Mouse (Mus musculus): ENCODE data around the gene Nrm.

Nrm gene

DNA sequence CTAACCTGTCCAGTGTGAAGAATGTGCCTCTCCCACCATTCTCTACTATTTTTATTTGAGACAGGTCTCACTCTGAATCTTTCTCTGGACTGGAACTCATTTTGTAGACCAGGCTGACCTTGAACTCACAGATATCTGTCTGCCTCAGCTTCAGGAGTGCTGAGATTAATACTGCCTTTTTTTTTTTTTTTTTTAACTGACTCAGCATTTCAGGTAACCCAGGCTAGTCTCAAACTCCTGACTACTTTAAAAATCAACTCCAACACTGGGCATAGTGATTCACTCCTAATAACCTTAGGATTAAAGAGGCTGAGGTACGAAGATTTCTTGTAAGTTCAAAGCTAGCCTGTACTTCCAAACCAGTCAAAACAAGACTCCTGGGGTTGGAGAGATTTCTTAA is 44.5 kb downstream of the Nrm start:
- no peak for DNase-seq (ENCODE audit: low spot score)

DNA sequence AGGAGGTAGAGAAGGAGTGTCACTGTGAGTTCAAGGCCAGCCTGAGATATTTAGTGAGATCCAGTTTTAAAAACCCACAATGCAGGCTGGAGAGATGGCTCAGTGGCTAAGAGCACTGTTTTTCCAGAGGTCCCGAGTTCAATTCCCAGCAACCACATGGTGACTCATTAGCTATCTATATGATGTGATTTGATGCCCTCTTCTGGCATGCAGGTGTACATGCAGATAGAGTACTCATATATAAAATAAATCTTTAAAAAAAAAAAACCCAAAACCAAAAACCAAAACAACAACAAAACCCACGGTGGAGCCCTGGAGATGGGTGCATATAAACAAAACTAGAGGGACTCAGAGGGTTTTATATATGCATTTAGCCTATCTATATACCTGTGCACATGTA is 46.5 kb downstream of the Nrm start:
- DNase-seq (ENCODE audit: low spot score): no peak

DNA sequence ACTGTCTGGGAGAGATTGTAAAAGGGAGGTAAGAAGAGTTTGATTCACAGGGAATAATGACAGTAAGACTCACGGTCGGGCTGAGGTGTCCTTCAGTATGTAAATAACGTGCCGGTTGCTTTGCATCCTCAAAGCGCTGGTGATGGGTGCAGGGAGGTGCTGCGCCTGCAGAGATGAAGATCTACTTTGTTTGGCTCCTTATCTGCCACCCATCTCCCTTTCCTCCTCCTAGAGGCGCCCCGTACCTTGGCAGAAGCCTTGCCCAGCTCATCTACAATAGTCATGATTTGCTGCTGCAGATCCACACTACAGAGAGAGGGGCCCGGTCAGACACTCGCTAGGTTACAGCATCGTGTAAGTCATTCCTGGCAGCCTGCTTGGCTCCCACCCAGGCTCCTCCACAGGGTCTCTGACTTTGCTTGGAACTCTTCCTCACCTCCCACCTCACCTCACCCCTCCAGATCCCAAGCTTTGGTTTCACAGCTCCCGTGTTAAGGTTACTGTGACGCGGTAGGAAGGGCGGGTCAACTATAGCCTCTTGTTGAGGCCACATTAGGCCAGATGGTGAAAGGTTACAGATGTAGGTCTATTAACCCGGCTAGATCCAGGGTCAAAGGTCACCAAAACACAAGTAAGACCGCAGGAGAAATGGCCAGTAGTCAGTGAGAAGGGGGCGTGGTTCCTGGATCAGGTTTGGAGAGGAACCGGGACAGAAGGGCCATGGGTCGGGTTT is 48.2 kb downstream of the Nrm start:
- no peak for DNase-seq (ENCODE audit: low spot score)

- DNase-seq (ENCODE audit: low spot score): peak; percentile 83
These were observed 48.8 kb downstream of the Nrm start, which contains the start of gene Atat1 for GRCm38 (mm10) chr17:35909919-35910369. TSS of gene Atat1 (minus strand) at chr17:35910075.

DNA sequence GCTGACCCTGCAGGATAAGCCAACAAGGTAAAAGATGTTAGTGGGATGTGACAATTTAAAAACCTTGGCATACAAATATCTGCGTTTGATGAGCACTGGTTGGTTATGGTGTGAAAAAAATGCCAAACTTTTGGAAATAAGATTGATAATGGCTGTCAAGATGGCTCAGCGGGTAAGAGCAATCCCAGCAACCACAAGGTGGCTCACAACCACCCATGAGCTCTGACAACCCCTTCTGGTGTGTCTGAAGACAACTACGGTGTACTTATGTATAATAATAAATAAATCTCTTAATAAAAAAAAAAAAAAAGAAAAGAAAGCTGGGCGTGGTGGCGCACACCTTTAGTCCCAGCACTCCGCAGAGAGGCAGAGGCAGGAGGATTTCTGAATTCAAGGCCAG is 53.9 kb downstream of the Nrm start:
- no peak for DNase-seq (ENCODE audit: low spot score)
